Mouse (Mus musculus): ENCODE measurements around the gene Espnl.

Espnl gene

DNA sequence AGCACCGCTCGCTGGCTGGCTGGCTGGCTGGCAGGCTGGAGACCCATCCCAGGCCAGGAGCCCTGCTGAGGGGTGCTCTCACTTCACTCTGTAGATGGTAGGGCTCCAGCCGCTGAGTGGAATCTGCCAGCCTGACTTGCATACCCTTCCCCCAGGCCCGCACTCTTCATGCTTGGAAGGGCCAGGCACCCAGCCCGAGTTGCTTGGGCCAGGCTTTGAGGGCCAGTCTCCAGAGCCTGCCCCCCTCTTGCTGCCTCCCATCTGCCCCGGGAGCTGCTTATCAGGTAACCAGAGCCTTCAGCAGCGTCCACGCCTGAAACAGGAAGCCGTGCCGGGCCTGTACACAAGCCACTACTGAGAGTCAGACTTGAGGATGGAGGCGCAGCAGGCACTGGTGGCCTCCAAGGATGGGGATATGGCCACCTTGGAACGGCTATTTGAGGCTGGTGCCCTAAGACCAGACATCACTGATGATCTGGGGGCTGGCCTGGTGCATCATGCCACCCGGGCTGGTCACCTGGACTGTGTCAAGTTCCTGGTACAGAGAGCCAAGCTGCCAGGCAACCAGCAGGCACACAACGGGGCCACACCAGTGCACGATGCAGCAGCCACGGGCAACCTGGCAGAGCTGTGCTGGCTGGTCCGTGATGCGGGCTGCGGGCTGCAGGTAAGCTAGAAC is at the start of gene Espnl:
Gene Espnl (plus strand): TSS at position 316 of the 679 bp plus-strand sequence.
- peak; percentile 25 for DNase-seq (ENCODE audit: low read depth, low spot score)

GRCm38 (mm10) chr1:91272260-91272659 is 49.6 kb upstream of the Espnl start:
- peak; percentile 48 for DNase-seq (ENCODE audit: low read depth, low spot score)

DNA sequence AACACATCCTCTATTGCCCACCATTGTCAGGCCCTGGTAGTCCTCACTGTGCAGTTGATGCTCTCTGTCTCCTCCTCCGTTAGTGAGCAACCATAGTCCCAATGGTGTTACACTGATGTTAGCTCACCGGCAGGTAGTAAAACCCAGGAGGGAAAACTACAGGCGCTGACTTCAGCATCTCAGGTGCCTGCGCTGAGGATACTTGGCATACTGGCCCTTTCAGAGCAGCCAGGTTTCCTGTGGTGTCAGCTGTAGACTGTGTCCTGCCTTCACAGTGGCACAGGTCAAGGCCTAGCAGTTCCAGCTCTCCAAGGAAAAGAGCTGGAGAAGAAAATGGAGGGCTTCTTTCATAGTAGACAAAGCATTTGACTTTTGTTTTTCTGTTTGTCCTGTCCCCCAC is 45.3 kb upstream of the Espnl start:
- peak; percentile 54 for DNase-seq (ENCODE audit: low read depth, low spot score)

- DNase-seq (ENCODE audit: low read depth, low spot score) = no peak
Measured at GRCm38 (mm10) chr1:91277480-91277879, 44.4 kb upstream of the Espnl start.

DNA sequence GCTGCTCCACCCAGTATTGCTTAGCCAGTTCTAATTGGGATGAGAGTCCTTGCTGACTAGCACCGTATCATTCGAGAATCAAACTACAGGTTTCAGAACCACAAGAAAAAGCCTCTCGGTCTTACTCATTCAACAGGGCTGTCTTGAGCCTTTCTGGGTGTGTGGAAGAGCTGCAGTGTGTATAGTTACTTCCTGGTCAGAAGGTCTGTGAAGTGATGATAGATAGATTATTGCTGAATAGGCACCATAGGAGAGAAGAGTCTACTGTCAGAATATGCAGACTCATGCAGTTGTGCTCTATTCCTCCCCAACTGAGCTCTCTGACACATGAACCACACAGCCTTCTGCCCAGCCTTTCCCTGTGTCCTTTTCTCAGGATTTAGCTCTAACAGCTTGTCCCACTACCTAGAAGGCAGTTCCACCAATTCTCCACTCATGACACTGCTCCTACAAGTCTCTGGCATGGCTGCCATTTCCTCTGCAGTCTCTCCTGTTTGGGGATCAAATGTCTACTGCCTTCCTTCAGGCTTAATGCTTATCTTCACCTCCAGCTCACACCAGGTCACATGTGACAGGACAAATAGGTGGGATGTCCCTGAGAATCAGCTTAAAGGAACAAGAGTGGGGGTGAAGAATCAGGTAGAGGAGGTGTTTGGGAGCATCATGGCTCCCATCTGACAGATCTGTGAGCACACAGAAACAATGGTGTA is 43.3 kb upstream of the Espnl start:
- DNase-seq (ENCODE audit: low read depth, low spot score) = no peak

DNA sequence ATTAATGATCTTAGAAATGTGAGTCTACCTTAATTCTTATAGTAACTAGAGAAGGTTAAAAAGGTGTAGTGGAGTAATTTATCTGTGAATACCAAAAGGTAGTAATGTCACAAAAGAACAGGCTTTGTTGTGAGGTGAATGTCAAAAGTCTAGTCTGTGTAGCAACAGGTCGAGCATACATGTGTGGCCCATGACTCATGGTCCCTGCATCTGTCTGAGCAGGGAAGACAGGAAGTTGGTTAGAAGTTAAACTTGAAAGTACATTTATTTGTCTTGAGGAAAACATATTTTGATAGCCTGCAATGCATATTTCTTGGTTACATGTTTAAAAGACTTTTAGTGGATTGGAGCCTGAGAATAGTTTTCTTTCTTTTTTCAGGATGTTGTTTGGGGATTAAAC is 42.7 kb upstream of the Espnl start:
- no peak for DNase-seq (ENCODE audit: low read depth, low spot score)

DNA sequence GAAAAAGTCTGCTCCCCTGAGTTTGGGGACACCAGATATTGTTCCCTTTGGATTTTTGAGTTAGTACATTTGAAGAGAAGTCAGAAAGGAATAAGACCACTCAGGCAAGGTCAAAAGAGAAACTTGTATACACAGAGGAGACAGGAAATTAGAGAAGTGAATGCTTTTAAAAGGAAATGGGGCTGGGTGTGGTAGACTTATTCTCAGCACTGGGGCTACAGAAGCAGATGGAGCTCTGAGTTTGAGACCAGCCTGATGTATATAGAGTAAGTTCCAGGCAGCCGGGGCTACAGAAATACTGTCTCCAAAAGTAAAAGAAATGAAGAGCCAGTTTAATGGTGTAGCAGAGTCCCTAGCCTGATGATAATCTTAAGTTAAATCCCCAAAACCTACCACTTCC is 39.3 kb upstream of the Espnl start:
- no peak for DNase-seq (ENCODE audit: low read depth, low spot score)

- DNase-seq (ENCODE audit: low read depth, low spot score) = no peak
Measured at GRCm38 (mm10) chr1:91289375-91289774, 32.5 kb upstream of the Espnl start.

- DNase-seq (ENCODE audit: low read depth, low spot score) = no peak
Measured at GRCm38 (mm10) chr1:91292101-91292825, 29.6 kb upstream of the Espnl start.

DNA sequence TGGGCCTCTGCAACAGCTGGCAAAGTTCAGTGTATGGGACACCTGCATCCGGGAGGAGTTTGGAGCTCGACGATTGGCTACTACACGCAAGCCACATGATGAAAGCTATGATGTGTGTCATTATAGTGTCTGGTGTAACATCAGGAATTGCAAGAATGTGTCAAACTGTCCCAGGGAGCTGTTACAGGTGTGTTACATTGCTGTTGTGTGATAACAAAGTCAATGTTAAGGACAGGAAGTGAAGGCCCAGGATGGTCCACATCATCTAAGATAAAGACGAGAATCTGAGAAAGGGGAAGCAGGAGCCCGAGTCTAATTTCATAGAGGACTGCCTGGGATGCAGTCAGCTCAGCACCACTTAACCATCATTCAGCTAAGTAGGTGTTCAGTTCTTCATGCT is 26.3 kb upstream of the Espnl start:
- no peak for DNase-seq (ENCODE audit: low read depth, low spot score)

GRCm38 (mm10) chr1:91297799-91298744 is 23.8 kb upstream of the Espnl start, which contains the start of gene Scly:
Scly (plus strand) TSS chr1:91298338.
- DNase-seq (ENCODE audit: low read depth, low spot score) = peak; percentile 98

DNA sequence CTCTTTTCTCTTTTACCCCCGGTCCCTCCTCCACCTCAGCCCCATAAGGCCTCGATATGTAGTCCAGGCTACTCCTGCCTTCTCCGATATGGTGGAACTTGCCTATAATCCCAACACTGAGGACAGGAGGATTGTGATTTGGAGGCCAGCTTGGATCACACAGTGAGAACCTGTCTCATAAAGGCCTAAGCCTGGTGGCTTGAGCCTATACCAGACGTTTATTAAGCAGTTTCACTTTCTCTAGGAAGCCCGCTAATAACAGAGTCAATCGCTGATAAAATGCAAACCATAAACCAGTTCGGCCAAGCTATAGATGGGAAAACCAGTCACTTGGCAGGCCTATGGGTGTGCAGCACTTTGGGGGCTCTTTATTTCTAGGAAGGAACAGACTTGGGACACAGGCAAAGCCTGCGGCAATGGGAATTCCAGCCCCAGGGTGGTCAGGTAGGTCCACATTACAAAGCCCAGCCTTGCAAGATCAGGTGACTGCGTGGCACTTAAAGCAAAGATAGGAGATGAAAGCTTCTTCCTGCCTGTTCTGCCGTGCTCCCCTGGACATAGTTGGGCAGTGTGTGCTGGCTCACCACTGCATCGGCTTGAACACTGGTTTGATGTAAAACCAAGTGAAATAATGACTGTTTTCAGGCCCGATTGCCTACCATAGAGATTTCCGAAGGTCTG is 22.7 kb upstream of the Espnl start:
- no peak for DNase-seq (ENCODE audit: low read depth, low spot score)

DNA sequence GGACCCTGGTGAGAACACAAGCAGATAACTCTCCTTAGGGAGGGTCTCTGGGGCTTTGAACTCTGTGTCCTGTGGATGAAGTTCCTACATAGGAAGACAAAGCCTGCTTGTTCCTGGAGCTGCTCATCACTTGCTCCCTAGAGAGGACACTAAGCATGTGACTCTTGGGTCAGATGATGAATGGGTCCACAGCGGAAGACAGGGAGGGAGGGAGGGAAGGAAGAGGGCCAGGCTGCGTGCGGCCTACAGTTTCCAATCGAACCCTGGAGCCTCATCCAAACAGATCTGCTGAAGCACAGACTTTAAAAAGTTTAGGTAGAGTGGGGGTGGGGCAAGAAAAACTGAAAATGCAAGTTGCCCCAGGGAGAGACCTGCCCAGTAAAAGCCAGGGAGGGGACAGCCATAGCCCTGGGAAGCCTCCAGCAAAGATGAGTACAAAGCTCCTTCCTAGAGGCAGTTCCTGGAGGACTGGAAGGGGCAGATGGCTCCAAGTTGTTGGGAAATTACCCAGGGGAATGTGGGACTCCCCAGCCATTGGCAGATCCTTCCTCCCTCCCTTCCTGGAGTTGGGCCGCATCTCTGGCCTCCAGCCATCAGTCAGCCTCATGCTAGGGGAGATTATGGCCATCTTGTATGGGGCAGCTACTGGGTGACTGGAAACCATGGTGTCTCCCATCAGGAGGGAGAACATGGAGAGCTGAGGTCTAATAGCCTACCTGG is 22.0 kb upstream of the Espnl start:
- DNase-seq (ENCODE audit: low read depth, low spot score) = peak; percentile 61

DNA sequence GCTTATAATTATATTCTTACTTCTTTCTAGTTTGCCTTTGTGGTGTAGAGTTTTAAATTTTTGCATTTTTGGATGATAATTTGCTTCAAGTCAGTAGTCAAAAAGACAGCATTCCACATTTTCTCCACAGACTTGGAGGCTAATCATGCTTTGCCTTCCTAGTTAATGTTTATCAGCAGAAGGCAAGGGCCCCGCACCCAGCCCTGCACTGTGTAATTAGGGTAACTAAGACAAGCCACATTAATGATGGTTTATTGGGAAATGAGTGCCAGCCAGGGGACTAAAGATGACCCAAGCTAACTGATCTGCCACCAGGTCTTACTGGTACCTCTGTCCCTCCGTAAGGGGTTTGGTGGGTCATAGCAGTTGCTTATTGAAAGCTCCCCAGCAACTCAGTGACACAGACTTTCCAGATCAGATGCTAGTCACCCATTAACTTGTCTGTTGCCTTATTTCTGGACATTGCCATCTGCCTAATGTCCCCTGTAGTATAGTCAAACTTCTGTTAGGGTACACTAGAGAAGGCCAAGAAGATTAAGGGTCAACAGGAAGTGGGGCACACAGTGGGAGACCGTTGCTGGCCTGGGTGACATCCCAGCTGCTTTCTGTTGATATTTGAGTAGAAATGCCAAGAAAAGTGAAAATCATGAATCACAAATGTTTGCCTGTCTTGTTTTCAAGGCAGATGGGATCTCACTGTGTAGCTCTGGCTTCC is 20.5 kb upstream of the Espnl start:
- DNase-seq (ENCODE audit: low read depth, low spot score) = peak; percentile 10

GRCm38 (mm10) chr1:91302021-91302420 is 19.9 kb upstream of the Espnl start:
- no peak for DNase-seq (ENCODE audit: low read depth, low spot score)

DNA sequence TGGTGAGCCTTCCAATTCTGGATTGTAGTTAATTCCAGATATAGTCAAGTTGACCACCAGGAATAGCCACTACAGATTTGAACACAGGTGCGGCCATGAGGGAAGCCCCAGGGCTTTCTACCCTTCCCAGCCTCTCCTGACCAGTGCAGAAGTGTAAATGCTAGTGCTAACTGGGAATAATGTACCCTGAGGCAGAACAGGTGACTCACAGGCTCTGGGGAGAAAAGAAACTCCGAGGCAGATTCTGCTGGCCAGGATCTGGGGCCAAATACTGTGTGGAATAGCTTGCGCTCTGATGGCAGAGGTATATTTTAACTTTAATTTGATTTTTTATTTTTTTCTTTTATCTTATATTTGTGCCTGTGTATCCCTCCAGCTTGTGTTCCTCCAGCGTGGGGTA is 17.3 kb upstream of the Espnl start:
- no peak for DNase-seq (ENCODE audit: low read depth, low spot score)

DNA sequence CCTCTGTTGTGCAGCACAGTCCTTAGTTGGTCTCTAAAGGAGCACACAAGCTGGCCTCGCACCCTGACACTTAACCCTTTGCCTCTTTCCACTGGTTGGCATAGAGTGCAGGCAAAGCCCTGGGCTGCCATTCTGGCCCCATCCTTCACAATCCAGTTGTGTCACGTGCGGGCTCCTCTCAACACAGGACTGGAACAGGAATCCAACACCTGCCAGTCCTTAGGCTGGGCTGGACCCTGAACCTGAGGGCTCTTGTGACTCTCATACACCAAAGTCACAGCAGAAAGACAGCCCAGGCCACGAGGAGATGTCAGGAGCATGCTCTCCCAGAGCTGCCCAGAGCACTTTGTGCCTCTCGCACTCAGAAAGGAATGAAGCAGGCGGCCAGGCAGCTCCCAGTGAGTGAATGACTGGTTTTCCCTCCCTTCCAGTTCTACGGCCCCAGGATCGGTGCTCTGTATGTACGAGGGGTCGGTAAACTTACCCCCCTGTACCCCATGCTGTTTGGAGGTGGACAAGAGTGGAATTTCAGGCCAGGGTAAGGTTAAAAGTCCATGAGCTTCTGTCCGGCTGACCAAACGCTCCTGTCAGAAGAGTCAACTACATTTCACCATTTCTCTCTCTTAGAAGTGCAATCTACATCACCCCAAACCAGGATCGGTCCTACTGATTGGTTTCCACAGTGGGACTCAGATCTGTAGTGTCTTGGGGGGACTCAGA is 12.3 kb upstream of the Espnl start:
- no peak for DNase-seq (ENCODE audit: low read depth, low spot score)

- DNase-seq (ENCODE audit: low read depth, low spot score) = no peak
Measured at GRCm38 (mm10) chr1:91312273-91312672, 9.6 kb upstream of the Espnl start.

GRCm38 (mm10) chr1:91313251-91313650 is 8.6 kb upstream of the Espnl start:
- no peak for DNase-seq (ENCODE audit: low read depth, low spot score)

Data from brain, adult 2 months (tissue).